Mouse (Mus musculus) adrenal gland, postnatal 25 days (tissue): ENCODE results near the gene Crnkl1. TPM values are rescaled to one million over a fixed set of nuclear protein-coding genes. Genes with fewer than 3 reads are reported as not detected.
"Not testable (repeated sequence)": the region's sequence is repeated elsewhere in the genome, so short reads cannot be mapped to it uniquely, and the experiment has no call there.

Experiments
- DNase-seq: peaks from one replicate; pipeline ENCODE4 v3.0.0; 2021; ENCODE audit warnings: mixed read lengths
- total RNA-seq: library from RNA; stranded (reverse); gene quantifications from 2 replicates; pipeline ENCODE4 v1.2.3, GENCODE M21; 2021

The Crnkl1 gene
- total RNA-seq, 1 experiment from 2014 or later: 27.1 TPM

- no peak for DNase-seq
These were observed 13.7 kb downstream of the Crnkl1 start for GRCm38 (mm10) chr2:145920941-145921650.

DNA sequence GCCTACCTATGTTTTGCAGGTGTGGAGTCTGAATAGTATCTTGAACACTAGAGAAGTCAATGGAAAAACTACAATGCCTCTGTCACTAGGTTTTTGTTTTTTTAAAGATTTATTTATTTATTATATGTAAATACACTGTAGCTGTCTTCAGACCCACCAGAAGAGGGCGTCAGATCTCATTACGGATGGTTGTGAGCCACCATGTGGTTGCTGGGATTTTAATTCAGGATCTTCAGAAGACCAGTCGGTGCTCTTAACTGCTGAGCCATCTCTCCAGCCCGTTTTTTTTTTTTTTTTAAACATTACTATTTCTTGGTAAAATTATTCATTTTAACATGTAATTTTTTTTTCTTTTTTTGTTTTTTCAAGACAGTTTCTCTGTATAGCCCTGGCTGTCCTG, 28.9 kb downstream of the Crnkl1 start:
- not testable (repeated sequence) for DNase-seq

DNA sequence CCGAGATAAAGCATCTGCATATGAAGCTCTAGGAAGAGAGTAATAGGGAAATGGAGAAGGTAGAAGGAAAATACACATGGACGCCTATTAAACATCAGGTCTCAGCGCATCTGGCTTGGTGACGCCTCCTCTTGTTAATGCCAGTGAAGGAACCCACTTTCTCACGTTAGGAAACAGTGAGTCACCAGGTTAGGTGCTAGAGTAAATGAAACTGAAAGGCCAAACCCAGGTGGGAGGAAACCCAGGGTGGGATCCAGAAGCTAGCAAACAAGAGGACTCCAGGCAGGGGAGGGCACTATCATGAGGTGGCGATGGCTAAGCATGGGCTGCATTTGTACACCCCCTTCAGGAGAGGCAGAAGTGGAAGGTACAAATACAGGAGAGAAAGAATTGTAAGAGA, 29.7 kb downstream of the Crnkl1 start:
- DNase-seq: no peak

- DNase-seq: no peak
These were observed 30.7 kb downstream of the Crnkl1 start for GRCm38 (mm10) chr2:145903983-145904616.

- peak; percentile 89 for DNase-seq
These were observed 31.5 kb downstream of the Crnkl1 start for GRCm38 (mm10) chr2:145903061-145903901.

GRCm38 (mm10) chr2:145901861-145902260, 33.0 kb downstream of the Crnkl1 start, which contains the start of gene Naa20:
Gene Naa20, plus strand, starts transcription at chr2:145902099.
- DNase-seq: no peak

- DNase-seq: not testable (repeated sequence)
These were observed 34.5 kb downstream of the Crnkl1 start for GRCm38 (mm10) chr2:145900318-145900717.

GRCm38 (mm10) chr2:145898106-145898505, 36.7 kb downstream of the Crnkl1 start:
- no peak for DNase-seq

DNA sequence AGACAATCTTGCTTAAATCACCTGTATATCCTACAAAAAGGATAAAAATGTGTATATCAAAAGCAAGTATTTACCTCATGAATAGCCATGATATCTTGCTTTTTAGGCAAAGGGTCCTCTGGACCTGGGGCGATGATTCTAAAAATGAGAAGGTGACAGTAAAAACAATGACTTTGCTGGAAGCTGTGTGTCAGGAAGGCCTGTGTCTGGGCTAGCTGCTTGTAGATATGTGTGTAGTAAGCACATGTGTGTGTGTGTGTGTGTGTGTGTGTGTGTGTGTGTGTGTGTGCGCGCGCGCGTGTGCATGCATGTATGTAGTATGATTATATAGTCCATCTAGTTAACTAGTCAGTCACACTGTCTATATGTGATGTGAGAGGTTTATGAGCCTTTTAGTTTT, 41.1 kb downstream of the Crnkl1 start:
- DNase-seq: no peak

GRCm38 (mm10) chr2:145890571-145890970, 44.2 kb downstream of the Crnkl1 start:
- no peak for DNase-seq

DNA sequence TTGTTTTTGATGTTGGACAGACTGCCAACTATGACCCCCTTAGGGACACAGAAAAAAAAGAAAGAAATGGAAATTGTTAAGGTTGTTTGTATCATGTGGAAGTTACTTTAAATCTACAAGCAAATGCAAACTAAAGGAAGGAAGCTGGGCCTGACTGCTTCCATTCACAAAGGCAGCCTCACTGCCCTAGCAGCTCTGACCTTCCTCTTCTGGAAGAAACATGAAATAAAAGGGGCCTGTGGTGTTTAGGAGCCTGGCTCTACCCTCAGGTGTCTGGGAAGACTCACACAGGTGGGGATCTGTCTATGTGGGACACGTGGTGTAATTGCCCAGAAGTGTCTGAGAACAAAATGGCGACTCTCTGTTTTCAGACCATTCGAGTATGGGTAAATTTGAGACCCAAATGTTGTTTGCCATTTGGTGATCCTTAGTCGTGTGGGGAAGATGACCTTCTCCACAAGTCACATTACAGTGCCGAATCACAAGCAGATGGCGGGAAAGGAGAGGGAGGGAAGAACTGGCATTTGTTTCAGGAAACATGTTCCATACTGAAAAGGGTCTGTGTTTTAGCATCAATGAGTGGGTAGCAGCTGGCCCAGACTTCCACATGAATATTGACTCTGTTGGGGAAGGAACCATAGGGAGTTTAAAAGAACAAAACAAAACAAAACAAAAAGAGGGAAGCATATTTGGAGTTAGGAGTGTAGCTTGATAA, 45.9 kb downstream of the Crnkl1 start:
- no peak for DNase-seq

- DNase-seq: peak; percentile 28
These were observed 46.7 kb downstream of the Crnkl1 start for GRCm38 (mm10) chr2:145887937-145888765.

GRCm38 (mm10) chr2:145884913-145885785, 49.7 kb downstream of the Crnkl1 start:
- no peak for DNase-seq

- no peak for DNase-seq
These were observed 50.5 kb downstream of the Crnkl1 start for GRCm38 (mm10) chr2:145884036-145884912.

DNA sequence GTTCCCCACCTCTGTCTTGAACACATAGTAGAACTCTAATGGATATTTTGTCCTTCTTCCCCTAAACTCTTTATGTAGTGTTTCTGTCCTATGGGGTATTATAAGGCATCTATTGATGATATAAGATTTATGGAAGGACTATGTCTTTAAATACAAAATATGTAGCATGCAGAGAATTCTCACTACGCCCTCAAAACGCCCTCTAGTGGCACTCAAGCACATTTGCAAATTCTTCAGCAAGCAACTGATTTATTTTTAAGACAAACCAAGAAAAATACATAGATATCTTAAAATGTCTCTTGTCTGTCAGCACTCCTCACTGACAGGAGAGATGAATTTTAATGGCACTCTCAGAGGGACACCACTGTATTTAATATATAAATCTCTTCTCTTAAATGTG, 52.4 kb downstream of the Crnkl1 start:
- DNase-seq: no peak

GRCm38 (mm10) chr2:145881932-145882331, 52.9 kb downstream of the Crnkl1 start:
- no peak for DNase-seq

GRCm38 (mm10) chr2:145880887-145881747, 53.7 kb downstream of the Crnkl1 start:
- no peak for DNase-seq

DNA sequence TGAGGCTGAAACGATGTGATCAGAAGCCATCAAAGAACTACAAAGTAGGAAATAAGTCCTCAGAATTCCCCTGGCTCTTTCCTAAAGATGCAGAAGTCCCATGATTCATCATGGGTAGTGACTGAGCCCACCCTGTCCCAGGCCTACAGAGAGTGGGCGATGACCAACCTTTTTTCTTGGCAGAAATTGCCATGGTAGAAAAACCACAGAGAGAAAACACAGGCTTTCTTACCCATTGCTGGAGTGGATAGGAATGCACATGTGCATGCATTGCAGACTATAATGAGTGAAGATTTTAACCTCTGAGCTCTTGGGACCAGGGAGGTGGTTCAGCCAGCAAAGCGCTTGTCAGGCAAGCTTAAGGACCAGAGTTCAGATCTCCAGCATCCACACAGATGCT, 57.6 kb downstream of the Crnkl1 start:
- no peak for DNase-seq
